Mouse (Mus musculus) MEL (cell line): ENCODE measurements at regions not wholly inside any gene's neighbourhood (a gene's known extent, or its start where the extent isn't known, plus 50 kb on each side); places are given as distances from the start of the nearest gene placed in this dataset.

ENCODE experiments used
- DNase-seq: peaks from one replicate; pipeline ENCODE4 v3.0.0; 2011; ENCODE audit warnings: low read depth, low spot score
- H3K27ac ChIP-seq: 2 replicates; pipeline ENCODE4 v1.5.1; 2012; ENCODE audit warnings: low read depth, mild to moderate bottlenecking, control low read depth, low read length, moderate library complexity; ENCODE audit not compliant: control insufficient read depth
- H3K27me3 ChIP-seq, 2 experiments: fragments of 150-350 bp in 1 of 2; sonication (generic) in 1 of 2; 2 replicates each; pipeline ENCODE4 v1.6.1; 2012; ENCODE audit warnings: low read length in 2 of 2, mild to moderate bottlenecking in 2 of 2, improper control_type of control experiment in 1 of 2, moderate library complexity in 1 of 2; ENCODE audit not compliant: insufficient read depth in 2 of 2, control insufficient read depth in 1 of 2
- H3K36me3 ChIP-seq, 2 experiments: 2 replicates each; pipeline ENCODE4 v1.6.1; 2012 to 2014; ENCODE audit warnings: low read length in 2 of 2, improper control_type of control experiment in 1 of 2, inconsistent platforms in 1 of 2, mild to moderate bottlenecking in 1 of 2; ENCODE audit not compliant: insufficient read depth in 2 of 2, control insufficient read depth in 1 of 2
- H3K4me1 ChIP-seq, 2 experiments: fragments of 150-350 bp in 1 of 2; sonication (generic) in 1 of 2; 2 replicates each; pipeline ENCODE4 v1.6.1; 2012; ENCODE audit warnings: low read length in 2 of 2, improper control_type of control experiment in 1 of 2, mild to moderate bottlenecking in 1 of 2; ENCODE audit not compliant: insufficient read depth in 2 of 2, control insufficient read depth in 1 of 2
- H3K4me3 ChIP-seq, 2 experiments: fragments of 150-350 bp in 1 of 2; sonication (generic) in 1 of 2; 2 replicates each; pipeline ENCODE4 v1.5.1; 2012; ENCODE audit warnings: low read depth in 2 of 2, low read length in 2 of 2, mild to moderate bottlenecking in 2 of 2, moderate library complexity in 2 of 2, control low read depth in 1 of 2, improper control_type of control experiment in 1 of 2; ENCODE audit not compliant: control insufficient read depth in 1 of 2, insufficient read depth in 1 of 2
- H3K79me2 ChIP-seq: 2 replicates; pipeline ENCODE4 v1.6.1; 2012; ENCODE audit warnings: mild to moderate bottlenecking, low read length, moderate library complexity; ENCODE audit not compliant: control insufficient read depth, poor library complexity, insufficient read depth
- H3K9ac ChIP-seq: 2 replicates; pipeline ENCODE4 v1.6.1; 2012; ENCODE audit warnings: low read depth, mild to moderate bottlenecking, control low read depth, low read length, moderate library complexity; ENCODE audit not compliant: control insufficient read depth, poor library complexity, severe bottlenecking
- H3K9me3 ChIP-seq: fragments of 150-350 bp; sonication (generic); replicated peaks from 2 replicates; pipeline ENCODE4 v1.6.1; 2012; ENCODE audit warnings: mild to moderate bottlenecking, low read length, improper control_type of control experiment, moderate library complexity; ENCODE audit not compliant: insufficient read depth
- BHLHE40 ChIP-seq: IDR thresholded peaks from 2 replicates; pipeline ENCODE4 v1.6.1; 2012; ENCODE audit warnings: low read depth, mild to moderate bottlenecking, inconsistent platforms, low read length, improper control_type of control experiment, borderline replicate concordance
- CHD1 ChIP-seq: IDR thresholded peaks from 2 replicates; pipeline ENCODE4 v1.6.1; 2012; ENCODE audit warnings: low read depth, mild to moderate bottlenecking, inconsistent platforms, low read length, improper control_type of control experiment
- CHD2 ChIP-seq: IDR thresholded peaks from 2 replicates; pipeline ENCODE4 v1.6.1; 2011; ENCODE audit warnings: low read length, improper control_type of control experiment
- CTCF ChIP-seq, 3 experiments: IDR thresholded peaks in 2 of 3; conservative IDR thresholded peaks in 1 of 3; 2 replicates each; pipeline ENCODE4 v1.5.1; 2011 to 2012; ENCODE audit warnings: low read length in 3 of 3, low read depth in 2 of 3, mild to moderate bottlenecking in 2 of 3, improper control_type of control experiment in 1 of 3, inconsistent platforms in 1 of 3, mixed read lengths in 1 of 3, moderate library complexity in 1 of 3; ENCODE audit not compliant: control insufficient read depth in 1 of 3, insufficient read depth in 1 of 3, poor library complexity in 1 of 3, severe bottlenecking in 1 of 3
- EP300 ChIP-seq, 2 experiments: IDR thresholded peaks; 2 replicates each; pipeline ENCODE4 v1.6.1; 2011; ENCODE audit warnings: improper control_type of control experiment in 2 of 2, low read length in 2 of 2, low read depth in 1 of 2, mild to moderate bottlenecking in 1 of 2
- ETS1 ChIP-seq: IDR thresholded peaks from 2 replicates; pipeline ENCODE4 v1.6.1; 2012; ENCODE audit warnings: low read depth, mild to moderate bottlenecking, inconsistent platforms, low read length, improper control_type of control experiment, moderate library complexity
- KAT2A ChIP-seq: conservative IDR thresholded peaks from 2 replicates; pipeline ENCODE4 v1.6.1; 2012; ENCODE audit warnings: low read depth, low read length, improper control_type of control experiment, inconsistent platforms
- MAX ChIP-seq: IDR thresholded peaks from 2 replicates; pipeline ENCODE4 v1.6.1; 2011; ENCODE audit warnings: low read length, improper control_type of control experiment
- MAZ ChIP-seq: IDR thresholded peaks from 2 replicates; pipeline ENCODE4 v1.6.1; 2012; ENCODE audit warnings: low read depth, mild to moderate bottlenecking, inconsistent platforms, low read length, improper control_type of control experiment
- MYB ChIP-seq: IDR thresholded peaks from 2 replicates; pipeline ENCODE4 v1.6.1; 2011; ENCODE audit warnings: mild to moderate bottlenecking, low read depth, low read length, improper control_type of control experiment
- MYC ChIP-seq: IDR thresholded peaks from 2 replicates; pipeline ENCODE4 v1.6.1; 2011; ENCODE audit warnings: low read depth, mild to moderate bottlenecking, low read length, improper control_type of control experiment, moderate library complexity
- NELFE ChIP-seq: IDR thresholded peaks from 2 replicates; pipeline ENCODE4 v1.6.1; 2011; ENCODE audit warnings: low read depth, low read length, improper control_type of control experiment
- NRF1 ChIP-seq: IDR thresholded peaks from 2 replicates; pipeline ENCODE4 v1.6.1; 2014; ENCODE audit warnings: low read depth, mild to moderate bottlenecking, inconsistent platforms, low read length, improper control_type of control experiment, moderate library complexity; ENCODE audit not compliant: poor library complexity, insufficient read depth, severe bottlenecking
- POLR2AphosphoS2 ChIP-seq: IDR thresholded peaks from 2 replicates; pipeline ENCODE4 v1.6.1; 2011; ENCODE audit warnings: low read length, improper control_type of control experiment
- POLR2AphosphoS5 ChIP-seq: IDR thresholded peaks from 2 replicates; pipeline ENCODE4 v1.6.1; 2012; ENCODE audit warnings: low read depth, borderline replicate concordance, mild to moderate bottlenecking, inconsistent platforms, low read length, moderate library complexity, mixed read lengths
- RAD21 ChIP-seq: IDR thresholded peaks from 2 replicates; pipeline ENCODE4 v1.6.1; 2011; ENCODE audit warnings: mild to moderate bottlenecking, low read depth, low read length, improper control_type of control experiment
- RCOR1 ChIP-seq: IDR thresholded peaks from 2 replicates; pipeline ENCODE4 v1.6.1; 2012; ENCODE audit warnings: low read depth, mild to moderate bottlenecking, inconsistent platforms, low read length, improper control_type of control experiment
- SMC3 ChIP-seq: IDR thresholded peaks from 2 replicates; pipeline ENCODE4 v1.6.1; 2011; ENCODE audit warnings: low read depth, low read length, improper control_type of control experiment
- TBP ChIP-seq: IDR thresholded peaks from 2 replicates; pipeline ENCODE4 v1.8.0; 2011; ENCODE audit warnings: low read depth, low read length, improper control_type of control experiment
- TCF12 ChIP-seq: IDR thresholded peaks from 2 replicates; pipeline ENCODE4 v1.6.1; 2014; ENCODE audit warnings: low read depth, mild to moderate bottlenecking, inconsistent platforms, low read length, improper control_type of control experiment, moderate library complexity
- USF1 ChIP-seq: IDR thresholded peaks from 2 replicates; pipeline ENCODE4 v1.6.1; 2014; ENCODE audit warnings: low read depth, mild to moderate bottlenecking, inconsistent platforms, low read length, improper control_type of control experiment, moderate library complexity
- USF2 ChIP-seq, 2 experiments: IDR thresholded peaks; 2 replicates each; pipeline ENCODE4 v1.6.1; 2011 to 2012; ENCODE audit warnings: improper control_type of control experiment in 2 of 2, low read length in 2 of 2, borderline replicate concordance in 1 of 2, inconsistent platforms in 1 of 2, low read depth in 1 of 2, mild to moderate bottlenecking in 1 of 2; ENCODE audit not compliant: insufficient read depth in 1 of 2
- ZKSCAN1 ChIP-seq: IDR thresholded peaks from 2 replicates; pipeline ENCODE4 v1.6.1; 2012; ENCODE audit warnings: low read depth, mild to moderate bottlenecking, inconsistent platforms, low read length, improper control_type of control experiment, moderate library complexity
- ZMIZ1 ChIP-seq: IDR thresholded peaks from 2 replicates; pipeline ENCODE4 v1.6.1; 2012; ENCODE audit warnings: low read depth, mild to moderate bottlenecking, inconsistent platforms, low read length, improper control_type of control experiment, moderate library complexity
- ZNF384 ChIP-seq: IDR thresholded peaks from 2 replicates; pipeline ENCODE4 v1.6.1; 2012; ENCODE audit warnings: low read depth, mild to moderate bottlenecking, inconsistent platforms, low read length, improper control_type of control experiment

GRCm38 (mm10) chr5:129393150-129393549 is 107.9 kb upstream of the Sfswap start:
- H3K79me2 ChIP-seq, result no peaks in the 10 kb centered on the region
- TF ChIP-seq NRF1, result no peak
- TF ChIP-seq SMC3, result no peak
- TF ChIP-seq EP300 (IDR thresholded peaks at IDR 0.05; ENCODE audit: low read depth in 1 of 2, low read length in 2 of 2), result no peak
- no peak for TF ChIP-seq USF1
- TF ChIP-seq CHD2, result no peak
- TF ChIP-seq CHD1, result no peak
- TF ChIP-seq ZMIZ1, result no peak
- TF ChIP-seq ZKSCAN1, result no peak
- no peak for TF ChIP-seq KAT2A
- TF ChIP-seq, all 39 proteins: peak for 0
- no peak for DNase-seq

GRCm38 (mm10) chr5:129393606-129394255 is 107.3 kb upstream of the Sfswap start:
- TF ChIP-seq CTCF (IDR thresholded peaks at IDR 0.05 in 2 of 3, conservative IDR thresholded peaks at IDR 0.05 in 1 of 3; ENCODE audit: control insufficient read depth in 1 of 3, insufficient read depth in 1 of 3, low read depth in 2 of 3, low read length in 3 of 3, poor library complexity in 1 of 3, severe bottlenecking in 1 of 3) (no peak), ZKSCAN1 (no peak), RCOR1 (no peak), TBP (no peak), MAZ (no peak), NELFE (no peak), NRF1 (no peak), POLR2AphosphoS2 (no peak), USF2 (IDR thresholded peaks at IDR 0.05; ENCODE audit: borderline replicate concordance in 1 of 2, insufficient read depth in 1 of 2, low read depth in 1 of 2, low read length in 2 of 2) (no peak), POLR2AphosphoS5 (no peak), MAX (no peak), ZNF384 (no peak), ETS1 (no peak), KAT2A (no peak), BHLHE40 (no peak), RAD21 (no peak), MYC (no peak), MYB (no peak), TCF12 (no peak)
- Histone ChIP-seq H3K79me2 (no peaks in the 10 kb centered on the region), H3K9ac (no peak overlapping the region), H3K9me3 (no peaks in the 10 kb centered on the region), H3K4me1 (no peaks in the 10 kb centered on the region), H3K36me3 (no peaks in the 10 kb centered on the region), H3K27me3 (no peaks in the 10 kb centered on the region), H3K4me3 (no peak overlapping the region), H3K27ac (no peak overlapping the region)
- DNase-seq, result no peak

More at GRCm38 (mm10) chr5:129393150-129393549, 107.9 kb upstream of the Sfswap start:
- no peaks in the 10 kb centered on the region for H3K27me3 ChIP-seq
- H3K9ac ChIP-seq, result no peak overlapping the region
- no peaks in the 10 kb centered on the region for H3K9me3 ChIP-seq
- no peaks in the 10 kb centered on the region for H3K36me3 ChIP-seq
- H3K27ac ChIP-seq, result no peak overlapping the region
- H3K4me3 ChIP-seq, result no peak overlapping the region
- H3K4me1 ChIP-seq, result no peaks in the 10 kb centered on the region
